Mouse (Mus musculus): ENCODE results near the gene Ikzf5.
A peak's percentile ranks its signal among the peaks of the same experiment; 100 is the strongest.
"Not testable (repeated sequence)": the region's sequence is repeated elsewhere in the genome, so short reads cannot be mapped to it uniquely, and the experiment has no call there.

Ikzf5 gene

DNA sequence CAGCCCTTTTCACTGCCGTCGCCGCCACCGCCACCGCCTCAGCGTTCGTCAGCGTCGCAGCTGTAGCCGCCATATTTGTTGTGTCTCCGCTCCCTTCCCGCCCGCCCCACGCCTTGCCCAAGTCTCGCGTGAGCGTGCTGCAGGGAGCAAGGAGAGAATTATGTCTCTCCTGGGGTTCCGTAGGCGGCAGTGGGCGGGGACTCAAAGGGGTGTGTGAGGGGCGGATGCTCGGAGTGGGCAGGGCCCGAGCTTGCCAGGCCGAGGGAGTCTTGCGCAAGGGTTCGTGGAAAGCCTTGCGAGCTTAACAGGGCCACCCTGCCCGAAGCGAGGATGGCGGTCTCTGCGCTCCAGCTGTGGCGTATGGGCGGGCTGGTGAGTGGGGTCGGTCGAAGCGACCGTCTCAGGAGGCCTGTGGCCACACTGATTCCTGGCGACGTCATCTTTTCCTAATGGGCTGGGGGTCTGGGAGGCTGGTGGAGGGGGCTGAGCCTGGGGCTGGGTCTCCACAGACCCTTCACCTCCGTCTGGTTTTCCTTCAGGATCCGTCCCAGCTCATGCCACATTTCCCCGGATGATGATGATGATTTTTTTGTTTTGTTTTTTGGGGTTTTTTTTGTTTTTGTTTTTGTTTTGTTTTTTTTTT lies at the start of gene Ikzf5, which contains the start of gene Acadsb:
Ikzf5 (minus strand) TSS at position 106 of the 643 bp plus-strand sequence.
Acadsb (plus strand) TSS at position 186 of the 643 bp plus-strand sequence.
- peak; percentile 99 to 100 for DNase-seq

DNA sequence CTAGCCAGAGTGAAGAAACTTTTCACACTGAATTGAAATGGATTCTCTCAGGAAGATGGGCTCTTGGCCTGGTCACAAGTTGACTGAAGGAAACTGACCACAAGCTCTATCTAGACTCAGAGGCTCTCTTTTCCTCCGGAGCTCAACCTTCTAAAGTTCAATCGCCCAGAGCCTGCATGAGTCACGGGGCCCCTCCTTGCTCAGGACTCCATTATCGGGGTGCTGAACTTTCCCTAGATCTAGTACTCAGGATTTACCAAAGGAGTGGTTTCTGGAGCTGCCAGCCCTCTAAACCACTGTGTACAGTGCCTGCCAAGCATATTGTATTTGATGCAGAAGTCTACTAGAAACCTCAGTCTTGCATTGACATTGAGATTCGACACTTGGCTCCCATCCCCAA lies 46.4 kb upstream of the Ikzf5 start:
- DNase-seq: no peak

DNA sequence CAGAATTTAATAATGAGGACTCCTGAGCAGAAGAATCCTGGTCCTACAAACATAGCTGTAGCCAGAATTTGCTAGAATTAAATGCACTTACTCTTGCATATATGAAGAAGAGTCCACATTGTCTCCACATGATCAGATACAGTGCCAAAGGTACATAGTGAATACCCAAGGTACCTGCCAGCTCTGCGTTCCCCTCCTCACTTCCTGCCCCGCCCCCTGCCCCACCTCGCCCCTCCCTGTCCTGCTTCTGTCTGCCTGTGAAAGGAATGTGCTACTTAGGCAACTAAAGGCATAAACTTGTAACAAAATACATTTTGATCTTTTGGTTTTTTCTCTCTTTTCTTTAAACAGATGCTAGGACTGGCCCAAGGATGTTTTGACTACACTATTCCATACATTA lies 26.7 kb upstream of the Ikzf5 start:
- no peak for DNase-seq

DNA sequence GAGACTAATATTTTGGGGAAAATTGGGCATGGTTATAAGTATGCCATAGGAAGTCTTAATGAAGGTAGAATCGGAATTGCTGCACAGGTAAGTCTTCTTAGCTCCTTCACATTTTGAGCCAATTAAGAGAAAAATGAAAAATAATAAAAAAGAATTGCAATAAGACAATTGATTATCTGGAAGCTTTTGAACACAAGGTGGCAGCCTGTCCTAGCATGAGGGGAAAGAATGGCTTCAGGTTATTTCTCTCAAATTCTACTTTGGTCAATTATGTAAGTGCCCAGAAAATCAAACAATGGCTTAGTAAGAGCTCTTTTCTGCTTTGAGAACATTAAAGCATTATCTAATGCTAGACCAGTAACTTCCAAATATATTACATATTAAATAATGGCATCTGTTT lies 24.0 kb upstream of the Ikzf5 start:
- DNase-seq: no peak

DNA sequence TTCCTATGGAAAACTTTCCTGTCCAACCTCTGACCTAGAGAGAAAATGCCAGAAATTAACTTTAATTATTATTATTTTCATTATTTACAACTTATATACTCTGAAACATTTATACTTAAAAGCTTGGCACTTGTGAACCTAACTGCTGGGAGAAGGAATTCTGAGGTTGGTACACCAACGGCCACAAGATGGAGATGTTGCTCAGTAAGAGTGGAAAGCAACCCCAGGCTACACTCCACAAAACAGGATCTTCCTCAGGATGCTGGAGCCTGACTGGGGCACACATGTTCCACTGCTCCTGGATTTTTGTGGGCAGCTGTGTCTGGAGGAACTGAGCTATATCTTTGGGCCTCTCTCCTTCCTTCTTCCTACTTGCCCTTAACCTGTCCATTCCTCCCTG lies 21.9 kb upstream of the Ikzf5 start:
- DNase-seq: no peak

DNA sequence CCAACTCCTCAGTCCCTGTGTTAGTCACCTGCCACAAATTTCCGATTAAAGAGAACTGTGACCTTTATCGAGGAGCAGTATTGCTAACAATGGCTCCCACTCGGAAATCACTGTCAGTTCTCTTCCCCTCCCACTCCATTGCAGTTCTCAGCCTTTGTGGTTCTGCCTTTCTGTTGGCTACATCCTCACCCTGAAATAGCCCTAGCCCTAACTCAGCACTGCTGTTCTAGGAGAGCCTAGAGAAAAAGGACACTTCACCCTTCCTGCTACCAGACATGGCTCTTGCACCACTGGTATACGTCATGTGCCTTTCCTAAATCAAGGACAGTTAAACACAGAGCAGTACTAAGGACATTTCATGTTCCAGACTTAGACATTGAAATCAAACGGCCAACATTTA lies 17.0 kb upstream of the Ikzf5 start:
- DNase-seq: no peak

DNA sequence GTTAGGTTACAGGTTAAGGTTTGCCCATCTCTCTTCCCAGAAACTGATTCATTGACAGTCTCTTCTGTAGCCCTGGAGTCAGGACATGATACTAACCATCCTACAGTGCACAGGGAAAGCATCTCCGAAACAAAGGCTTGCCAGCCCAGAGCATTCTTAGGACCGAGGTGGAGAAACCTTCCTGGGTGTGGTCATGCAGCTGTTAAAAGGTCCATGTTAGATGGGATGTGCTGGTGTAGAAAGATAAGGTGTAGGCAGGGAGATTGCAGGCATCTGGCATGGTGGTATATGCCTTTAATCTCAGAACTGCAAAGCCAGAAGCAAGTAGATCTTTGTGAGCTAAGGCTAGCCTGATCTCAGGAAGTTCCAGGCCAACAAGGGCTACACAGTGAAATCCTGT lies 14.6 kb upstream of the Ikzf5 start:
- no peak for DNase-seq

DNA sequence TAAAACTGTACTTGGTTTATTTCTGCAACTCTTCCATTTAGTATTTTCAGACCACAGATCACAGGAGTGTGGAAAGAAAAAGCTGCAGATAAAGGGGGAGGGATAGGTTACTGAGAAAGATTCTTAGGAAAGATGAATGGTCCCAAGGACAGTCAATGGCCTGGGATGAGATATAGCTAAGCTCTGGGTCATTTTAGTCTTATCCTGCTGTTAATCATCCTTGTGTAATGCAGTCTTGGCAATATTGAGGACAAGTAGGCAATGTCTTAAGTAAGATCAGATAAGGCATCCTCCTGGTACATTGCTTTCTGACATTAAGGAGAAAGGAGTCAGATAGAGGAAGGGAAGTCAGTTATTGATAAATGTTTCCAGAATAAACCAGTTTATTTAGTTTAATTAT lies 7.3 kb upstream of the Ikzf5 start:
- DNase-seq: no peak

DNA sequence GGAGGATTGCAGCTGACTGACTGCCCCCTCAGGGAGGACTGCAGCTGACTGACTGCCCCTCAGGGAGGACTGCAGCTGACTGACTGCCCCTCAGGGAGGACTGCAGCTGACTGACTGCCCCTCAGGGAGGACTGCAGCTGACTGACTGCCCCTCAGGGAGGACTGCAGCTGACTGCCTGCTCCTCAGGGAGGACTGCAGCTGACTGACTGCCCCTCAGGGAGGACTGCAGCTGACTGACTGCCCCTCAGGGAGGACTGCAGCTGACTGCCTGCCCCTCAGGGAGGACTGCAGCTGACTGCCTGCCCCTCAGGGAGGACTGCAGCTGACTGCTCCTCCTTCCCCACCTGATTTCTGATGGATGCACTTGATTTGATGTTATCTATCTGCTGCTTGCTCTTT lies 6.4 kb upstream of the Ikzf5 start:
- not testable (repeated sequence) for DNase-seq

DNA sequence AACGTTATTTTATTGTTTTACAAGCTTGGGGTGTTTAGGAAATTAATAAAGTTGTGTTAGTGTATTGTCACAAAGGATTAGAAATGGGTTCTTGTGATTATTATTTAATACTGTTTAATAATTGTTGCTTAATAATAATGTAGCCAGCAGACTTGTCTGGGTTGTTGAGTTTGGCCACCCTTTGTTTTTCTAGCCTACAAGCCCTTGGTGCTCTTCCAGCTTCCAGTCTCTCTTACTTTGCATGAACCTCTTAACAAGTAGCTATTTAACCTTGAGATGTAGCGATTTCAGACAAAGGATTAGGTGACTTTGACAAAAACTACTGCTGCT lies 1.6 kb upstream of the Ikzf5 start:
- DNase-seq: no peak

DNA sequence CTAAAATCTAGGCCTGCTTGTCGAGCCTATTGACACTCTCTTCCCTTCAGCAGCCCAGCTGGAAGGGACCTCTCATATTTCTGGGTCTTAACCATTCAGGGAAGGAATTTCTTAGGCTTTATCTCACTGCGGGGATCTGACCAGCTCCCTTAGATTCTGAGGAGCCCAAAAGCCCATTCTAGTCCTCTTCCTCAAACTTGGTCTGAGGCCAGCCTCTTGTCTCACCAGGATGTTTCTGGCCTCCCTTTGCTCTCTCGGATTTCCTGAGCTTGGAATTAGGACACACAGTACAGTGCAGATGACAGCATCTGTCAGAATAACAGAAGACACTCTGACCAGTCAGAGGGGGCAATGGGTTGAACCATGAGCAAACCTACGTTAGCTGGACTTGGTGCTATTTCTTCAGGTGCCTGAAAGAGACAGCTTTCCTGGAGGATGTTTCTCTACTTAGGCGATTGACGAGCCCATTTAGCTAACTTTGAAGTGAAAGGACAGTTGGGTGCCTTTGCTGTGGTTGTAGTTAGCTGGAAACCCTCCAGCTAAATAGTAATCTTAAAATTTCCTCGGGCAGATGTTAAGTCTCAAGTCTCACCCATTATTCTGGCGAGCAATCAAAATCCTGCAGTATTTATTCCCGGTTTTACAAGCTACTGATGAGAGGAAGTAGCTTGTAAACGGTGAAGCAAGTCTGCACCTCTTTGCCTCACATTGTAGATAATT lies 1.1 kb upstream of the Ikzf5 start:
- DNase-seq: no peak

DNA sequence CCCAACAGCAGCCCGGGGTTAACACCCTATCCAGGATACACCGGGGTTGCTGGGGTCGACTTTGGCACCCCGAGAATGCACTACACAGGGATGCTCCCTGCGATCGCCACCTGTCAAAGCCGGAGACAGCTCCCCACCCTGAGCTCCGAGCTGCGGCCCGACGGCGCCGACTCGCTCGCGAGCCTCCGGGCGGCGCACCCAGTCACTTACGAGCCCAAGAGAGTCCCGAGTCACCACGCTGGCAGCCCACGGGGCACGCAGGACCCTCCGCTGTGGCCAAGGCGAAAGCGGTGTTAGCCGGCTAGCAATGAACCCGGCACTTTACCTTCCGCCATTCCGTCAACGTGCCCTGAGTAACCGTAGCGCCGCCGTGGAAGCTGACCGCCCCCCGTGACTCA lies 334 bp downstream of the Ikzf5 start:
- DNase-seq: no peak

DNA sequence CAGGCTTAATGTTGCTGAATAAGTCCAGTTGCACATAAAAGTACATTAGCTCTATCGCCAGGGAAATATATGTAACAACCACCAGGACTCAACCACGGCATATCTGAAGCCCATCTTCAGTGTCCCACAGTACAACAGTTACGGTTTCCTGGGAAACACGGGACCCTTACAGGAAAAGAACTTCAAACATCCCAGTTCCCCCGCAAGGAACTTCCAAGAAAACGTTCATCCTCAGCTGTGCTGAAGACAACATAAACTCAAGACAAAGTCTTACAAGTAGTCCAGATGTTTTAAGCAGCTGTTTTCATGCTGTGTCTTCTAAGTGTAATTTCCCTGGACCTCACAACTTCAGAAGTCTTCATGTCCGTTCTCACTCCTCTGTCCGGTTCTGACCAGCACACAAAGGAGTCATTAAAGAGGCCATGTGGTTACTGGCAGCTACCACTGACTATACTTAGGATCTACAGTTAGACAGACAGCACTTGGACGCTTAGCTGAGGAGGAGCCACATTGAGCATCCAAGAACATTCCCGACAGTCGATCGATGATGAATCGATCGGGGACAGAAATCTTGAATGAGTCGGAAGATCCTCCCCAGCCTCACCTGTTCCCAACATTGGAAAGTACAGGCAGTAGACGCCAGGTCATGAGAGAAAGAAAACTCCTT lies 867 bp downstream of the Ikzf5 start:
- DNase-seq: no peak

DNA sequence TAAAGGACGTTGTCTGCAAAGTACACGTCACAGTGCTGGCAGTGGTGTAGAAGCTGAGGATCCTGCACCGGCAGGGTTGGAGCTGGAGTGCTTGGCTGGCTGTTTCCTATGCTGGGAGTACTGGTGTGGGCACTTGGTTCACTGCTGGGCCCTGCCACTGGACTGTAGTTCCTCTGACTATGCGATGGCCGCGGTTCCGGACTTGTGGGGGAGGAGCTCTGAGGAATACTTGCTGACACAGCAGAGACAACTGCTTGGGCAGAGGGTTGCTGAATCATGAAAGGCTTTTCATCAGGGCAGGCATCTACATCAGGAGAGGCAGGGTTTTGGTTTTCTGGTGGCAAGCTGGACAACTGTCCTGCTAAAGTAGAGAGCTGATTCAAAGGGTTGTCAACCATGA lies 18.6 kb downstream of the Ikzf5 start:
- DNase-seq: not testable (repeated sequence)

DNA sequence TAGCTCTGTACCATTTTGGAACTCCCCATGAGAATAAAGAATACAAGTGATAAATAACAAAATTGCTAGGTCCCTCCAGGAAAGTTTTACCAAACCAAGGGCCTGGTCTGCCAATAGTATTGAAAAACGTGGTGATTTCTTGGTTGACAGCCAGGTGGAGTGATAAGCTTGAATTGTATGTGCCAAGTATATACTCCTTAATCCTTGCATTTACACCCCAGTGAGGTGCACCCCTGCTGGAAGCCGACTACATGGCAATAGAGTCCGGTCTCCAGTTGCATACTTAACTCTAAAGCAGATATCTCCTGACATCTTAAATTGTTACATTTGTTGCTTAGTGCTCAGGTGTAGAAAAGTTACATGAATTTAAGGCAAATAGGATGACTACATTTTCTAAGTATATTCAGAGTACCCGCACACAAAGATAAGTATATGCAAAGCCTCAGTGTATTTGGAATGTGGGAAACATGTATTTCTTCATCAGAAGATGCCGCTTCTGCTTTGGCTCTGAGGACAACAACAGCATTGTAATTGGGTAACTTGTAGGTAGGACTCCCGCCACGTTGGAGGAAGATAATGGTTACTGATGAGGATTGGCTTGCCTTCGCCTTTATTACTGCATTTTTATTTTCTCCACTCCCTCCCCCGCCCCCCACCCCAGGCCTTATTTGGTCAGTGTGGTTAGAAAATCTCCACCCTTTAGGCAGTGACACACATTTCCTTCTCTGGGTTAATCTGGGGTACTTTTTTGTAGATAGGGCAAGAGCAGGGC lies 38.3 kb downstream of the Ikzf5 start:
- no peak for DNase-seq

DNA sequence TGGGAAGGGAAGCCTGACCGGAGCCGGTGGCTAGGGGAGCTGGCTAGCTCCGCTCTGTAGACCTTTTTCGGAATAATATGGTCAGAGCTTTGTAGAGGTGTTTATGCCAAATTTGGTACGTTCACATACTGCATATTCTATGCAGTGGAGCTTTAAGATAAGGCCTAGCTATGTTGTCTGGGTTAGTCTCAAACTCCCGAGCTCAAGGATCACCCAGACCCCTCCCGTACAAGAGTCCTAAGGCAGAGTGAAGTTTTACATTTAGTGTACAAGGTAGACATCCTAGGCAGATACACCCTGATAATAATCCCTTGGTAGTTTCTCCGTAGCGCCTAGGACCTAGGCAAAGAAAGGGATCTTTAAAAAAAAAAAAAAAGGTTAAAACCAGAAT lies 38.9 kb downstream of the Ikzf5 start:
- DNase-seq: no peak

DNA sequence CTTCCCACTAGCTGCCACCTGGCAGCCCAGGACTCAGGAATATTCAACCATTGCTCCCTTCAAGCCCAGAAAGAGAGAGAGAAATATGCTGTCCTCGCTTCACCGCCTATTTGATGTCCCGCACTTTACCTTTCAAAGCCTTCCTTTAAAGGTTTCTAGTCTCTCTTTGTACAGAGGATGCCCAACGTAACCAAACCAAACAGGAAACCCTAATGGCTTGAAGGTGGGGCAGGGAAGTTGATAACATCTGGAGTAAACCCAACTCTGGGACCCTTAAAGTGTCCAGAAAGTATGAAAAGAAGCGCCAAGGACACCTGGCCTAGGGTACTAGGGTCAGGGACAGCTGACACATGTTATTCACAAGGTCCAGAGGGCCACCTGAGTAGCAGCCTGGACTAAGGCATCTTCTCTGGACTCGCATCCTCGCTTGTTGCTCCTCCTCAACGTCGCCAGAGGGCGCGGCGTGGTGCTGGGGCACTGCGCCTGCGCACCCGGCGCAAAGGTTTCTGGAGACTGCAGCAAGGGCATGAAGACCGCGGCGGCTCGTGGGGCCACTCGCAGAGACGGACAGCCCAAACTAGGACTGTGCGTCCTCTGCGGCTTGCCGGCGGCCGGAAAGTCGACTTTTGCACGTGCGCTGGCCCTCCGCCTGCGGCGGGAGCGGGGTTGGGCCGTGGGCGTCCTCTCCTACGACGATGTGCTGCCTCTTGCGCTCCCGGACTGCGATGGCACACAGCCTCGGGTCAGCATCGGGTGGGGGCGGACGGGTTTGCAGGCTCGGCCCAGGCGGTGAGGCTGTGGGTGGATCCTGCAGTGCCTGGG lies 39.5 kb downstream of the Ikzf5 start, which contains the start of gene Pstk:
Pstk (plus strand) TSS at position 494 of the 822 bp plus-strand sequence.
- DNase-seq: peak; percentile 82 to 85

DNA sequence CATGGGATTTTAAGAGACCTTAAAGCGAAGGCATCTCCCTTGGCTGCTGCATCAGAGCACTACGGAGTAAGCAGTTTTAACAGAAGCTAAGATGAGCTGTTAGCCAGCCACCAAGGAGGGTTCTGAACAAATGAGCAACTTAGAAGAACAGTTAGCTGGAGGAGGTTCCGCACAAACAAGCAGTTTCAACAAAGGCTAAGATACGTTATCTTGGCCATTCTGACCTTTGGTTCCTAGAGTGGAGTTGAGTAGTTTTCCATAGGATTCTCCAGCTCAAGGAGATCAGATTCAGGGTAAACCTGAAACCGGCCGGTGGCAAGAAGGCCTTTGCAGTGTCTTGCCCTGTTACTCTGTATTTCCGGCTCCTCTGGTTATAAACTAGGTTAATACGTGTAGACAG lies 46.2 kb downstream of the Ikzf5 start:
- no peak for DNase-seq

DNA sequence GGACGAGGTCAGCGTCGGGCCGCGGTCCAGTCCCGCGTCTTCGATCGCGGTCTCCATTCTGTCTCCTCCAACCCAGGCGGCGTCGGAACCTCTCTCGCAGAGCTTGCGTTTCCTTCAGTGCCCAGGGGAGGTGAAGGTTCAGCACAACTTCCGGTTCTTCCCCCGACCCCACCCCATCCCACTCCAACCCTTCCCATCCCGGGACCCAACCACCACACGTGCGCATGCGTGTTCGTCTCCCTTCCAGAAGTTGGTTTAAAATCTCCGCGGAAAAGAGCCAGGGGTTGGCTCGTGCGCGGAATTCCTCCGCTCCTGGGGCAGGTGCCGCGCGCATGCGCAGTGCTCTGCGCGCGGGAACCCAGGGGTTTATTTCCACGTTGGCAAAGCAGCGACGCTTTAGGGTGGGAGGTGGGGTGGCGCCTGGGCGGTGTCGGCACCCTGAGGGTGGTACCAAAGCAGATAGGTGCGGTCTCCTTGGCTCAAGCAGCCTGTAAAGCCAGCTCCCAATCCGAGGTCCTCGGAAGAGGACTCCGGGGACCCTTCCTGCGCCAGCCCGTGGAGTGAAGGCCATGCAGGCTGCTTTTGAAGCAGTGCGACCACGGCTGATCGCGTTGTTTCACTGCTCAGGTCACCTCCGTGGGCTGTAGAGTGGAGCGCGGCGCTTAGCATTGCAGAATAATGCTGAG lies 47.6 kb downstream of the Ikzf5 start, which contains the start of gene 2310057M21Rik:
2310057M21Rik (minus strand) TSS at position 145 of the 686 bp plus-strand sequence.
- peak; percentile 87 for DNase-seq

DNA sequence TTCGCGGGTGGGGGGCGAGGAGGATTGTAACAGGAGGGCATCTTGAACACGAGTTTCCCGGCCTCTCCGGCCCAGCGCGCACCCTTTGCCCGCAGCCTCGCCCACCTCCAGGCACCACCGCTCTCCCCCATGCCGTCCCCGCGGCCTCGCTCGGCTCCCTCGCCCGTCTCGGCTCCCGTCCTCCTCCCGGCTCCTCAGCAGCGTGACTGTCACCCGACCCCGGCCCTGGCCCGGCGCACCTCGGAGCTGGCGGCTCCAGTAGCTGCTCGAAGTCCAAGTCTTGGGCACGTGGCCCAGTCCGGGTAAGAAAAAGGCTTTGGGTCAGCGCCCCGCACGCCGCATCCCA lies 48.1 kb downstream of the Ikzf5 start:
- DNase-seq: no peak

DNA sequence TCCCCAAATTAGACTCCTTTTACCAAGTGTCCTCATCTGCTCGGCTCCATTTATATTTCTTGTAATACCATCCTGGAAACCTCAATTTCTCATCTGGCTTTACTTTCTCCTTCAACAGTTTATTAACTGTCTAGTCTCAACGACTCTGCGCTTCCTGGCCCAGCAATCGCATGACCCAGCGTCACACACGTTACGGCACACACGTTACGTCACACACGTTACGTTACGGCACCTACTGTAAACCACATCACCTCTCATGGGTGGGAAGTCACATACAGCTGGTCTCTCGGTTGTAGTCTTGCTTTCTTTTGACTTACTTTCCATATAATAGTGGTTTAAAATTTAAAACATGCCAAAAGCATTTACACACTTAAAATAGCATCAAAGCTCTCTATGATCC lies 54.2 kb downstream of the Ikzf5 start:
- DNase-seq: no peak
